Mouse (Mus musculus) lung, embryonic 15.5 days (tissue): ENCODE results near the gene Ttc39a. TPM values are rescaled to one million over a fixed set of nuclear protein-coding genes. Genes with fewer than 3 reads are reported as not detected.

ENCODE experiments used
- ATAC-seq: fragments of 200-750 bp; cut with Nextera tagmentation; 2 replicates; pipeline ENCODE4 v1.8.0; 2017; ENCODE audit warnings: moderate number of reproducible peaks, borderline replicate concordance; ENCODE audit not compliant: low FRiP score, low TSS enrichment; ENCODE audit errors: extremely low read depth
- H3K27ac ChIP-seq: fragments of 300-500 bp; sonication (generic); 2 replicates; pipeline ENCODE4 v1.5.1; 2015; ENCODE audit warnings: moderate library complexity, mild to moderate bottlenecking, inconsistent platforms
- H3K27me3 ChIP-seq: fragments of 300-500 bp; sonication (generic); 2 replicates; pipeline ENCODE4 v1.6.1; 2015; ENCODE audit warnings: inconsistent platforms
- H3K36me3 ChIP-seq: fragments of 300-500 bp; sonication (generic); 2 replicates; pipeline ENCODE4 v1.6.1; 2015; ENCODE audit warnings: inconsistent platforms
- H3K4me1 ChIP-seq: fragments of 300-500 bp; sonication (generic); 2 replicates; pipeline ENCODE4 v1.6.1; 2015; ENCODE audit warnings: inconsistent platforms
- H3K4me2 ChIP-seq: fragments of 300-500 bp; sonication (generic); 2 replicates; pipeline ENCODE4 v1.6.1; 2015; ENCODE audit warnings: inconsistent platforms, mild to moderate bottlenecking, moderate library complexity
- H3K4me3 ChIP-seq: fragments of 300-500 bp; sonication (generic); 2 replicates; pipeline ENCODE4 v1.5.1; 2015; ENCODE audit warnings: mild to moderate bottlenecking, inconsistent platforms
- H3K9ac ChIP-seq: fragments of 300-500 bp; sonication (generic); 2 replicates; pipeline ENCODE4 v1.6.1; 2015; ENCODE audit warnings: inconsistent platforms
- H3K9me3 ChIP-seq: fragments of 300-500 bp; sonication (generic); 2 replicates; pipeline ENCODE4 v1.6.1; 2016; ENCODE audit warnings: inconsistent platforms
- WGBS: fragments of 180-500 bp; shearing (Covaris S2); methylation state at CpG from one replicate; pipeline ENCODE4 v1.1.7; 2015; 5-methylcytosine and 5-hydroxymethylcytosine counted together
- polyA plus RNA-seq: library from polyadenylated mRNA; unstranded; fragments of >200 nt; fragmentation: Nextera tagmentation; extraction: Ambion mirVana; gene quantifications from 2 replicates; pipeline ENCODE4 v1.2.1, GENCODE M21; 2015

Gene Ttc39a
- polyA plus RNA-seq, 1 experiment from 2014 or later: 6.5 TPM

DNA sequence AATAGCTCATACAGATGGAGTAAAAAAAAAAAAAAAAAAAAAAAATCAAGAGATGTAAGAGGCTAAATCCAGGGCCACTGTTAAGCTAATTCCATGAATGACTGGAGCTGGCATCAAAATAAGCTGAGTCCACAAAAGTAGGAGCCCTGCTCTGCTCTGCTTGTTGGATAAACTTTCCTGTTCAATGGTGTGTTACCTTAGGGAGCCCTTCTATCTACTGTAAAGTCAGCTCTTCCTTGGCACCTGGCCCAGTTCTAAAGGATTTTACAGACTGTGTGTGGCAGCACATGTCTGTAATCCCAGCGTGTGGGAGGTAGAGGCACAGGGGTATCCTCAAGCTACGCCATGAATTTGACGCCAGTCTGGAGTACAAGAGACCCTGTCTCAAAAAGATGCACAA is 34.6 kb downstream of the Ttc39a start:
- Histone ChIP-seq H3K27me3 (no peaks in the 10 kb centered on the region), H3K27ac (no peak overlapping the region), H3K4me3 (no peak overlapping the region), H3K9ac (no peak overlapping the region), H3K9me3 (no peaks in the 10 kb centered on the region), H3K4me1 (no peaks in the 10 kb centered on the region), H3K36me3 (0 out of 2 replicates have a peak, but pooled peaks cover 5% of the 10 kb centered on the region), H3K4me2 (no peak overlapping the region)
- WGBS: 79% methylated on average over 3 of the region's 3 CpGs
- ATAC-seq: no peak

GRCm38 (mm10) chr4:109442126-109442525 is 35.7 kb downstream of the Ttc39a start:
- no peak overlapping the region for H3K4me3 ChIP-seq
- no peak overlapping the region for H3K9ac ChIP-seq
- 0 out of 2 replicates have a peak, but pooled peaks cover 10% of the 10 kb centered on the region for H3K36me3 ChIP-seq
- no peak overlapping the region for H3K4me2 ChIP-seq
- 81% methylated on average over 7 of the region's 7 CpGs for WGBS
- no peaks in the 10 kb centered on the region for H3K27me3 ChIP-seq
- no peak for ATAC-seq
- H3K4me1 ChIP-seq: no peaks in the 10 kb centered on the region
- no peak overlapping the region for H3K27ac ChIP-seq
- H3K9me3 ChIP-seq: no peaks in the 10 kb centered on the region

DNA sequence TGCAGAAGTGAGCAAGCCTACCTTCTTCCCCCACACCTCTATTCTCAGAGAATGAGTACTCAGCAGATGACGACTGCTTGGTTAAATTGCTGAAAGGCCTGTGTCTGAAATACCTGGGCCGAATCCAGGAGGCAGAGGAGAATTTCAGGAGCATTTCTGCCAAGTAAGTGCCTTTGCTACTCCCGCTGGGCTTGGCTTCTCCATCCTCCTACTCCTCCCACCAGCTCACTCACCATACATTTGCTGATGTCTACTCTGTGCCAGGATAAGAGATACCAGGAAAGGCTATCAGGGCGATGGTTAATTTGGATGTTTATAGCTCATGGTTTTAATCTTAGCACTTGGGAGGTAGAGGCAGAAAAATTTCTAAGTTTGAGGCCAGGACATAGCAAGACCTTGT is 36.2 kb downstream of the Ttc39a start:
- no peak for ATAC-seq
- no peaks in the 10 kb centered on the region for H3K4me1 ChIP-seq
- H3K36me3 ChIP-seq: 0 out of 2 replicates have a peak, but pooled peaks cover 10% of the 10 kb centered on the region
- H3K27me3 ChIP-seq: no peaks in the 10 kb centered on the region
- H3K9ac ChIP-seq: no peak overlapping the region
- no peak overlapping the region for H3K4me3 ChIP-seq
- H3K4me2 ChIP-seq: no peak overlapping the region
- H3K9me3 ChIP-seq: no peaks in the 10 kb centered on the region
- H3K27ac ChIP-seq: no peak overlapping the region
- WGBS: 78% methylated on average over 4 of the region's 4 CpGs

DNA sequence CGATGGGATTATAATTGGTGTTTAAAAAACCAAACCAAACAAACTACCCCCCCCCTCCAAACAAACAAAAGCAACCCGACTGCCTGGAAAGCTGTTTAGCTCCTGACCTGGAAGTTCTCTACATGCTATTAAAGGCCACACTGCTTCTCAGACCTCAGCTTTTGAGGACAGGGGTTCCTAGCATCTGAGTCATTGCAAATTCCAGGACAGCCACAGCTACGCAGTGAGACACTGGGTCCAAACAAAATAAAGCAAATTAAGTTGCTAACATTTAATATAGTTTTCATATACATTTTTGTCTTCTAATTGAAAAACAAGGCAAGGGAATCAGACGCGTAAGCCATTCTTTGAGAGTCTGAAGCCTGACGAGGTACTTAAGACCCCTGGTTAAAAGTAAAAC is 38.0 kb downstream of the Ttc39a start:
- ATAC-seq: no peak
- 69% methylated on average over 6 of the region's 6 CpGs for WGBS
- H3K27ac ChIP-seq: no peak overlapping the region
- H3K27me3 ChIP-seq: no peaks in the 10 kb centered on the region
- no peak overlapping the region for H3K4me3 ChIP-seq
- no peaks in the 10 kb centered on the region for H3K4me1 ChIP-seq
- H3K36me3 ChIP-seq: 0 out of 2 replicates have a peak, but pooled peaks cover 10% of the 10 kb centered on the region
- no peaks in the 10 kb centered on the region for H3K9me3 ChIP-seq
- H3K4me2 ChIP-seq: no peak overlapping the region
- no peak overlapping the region for H3K9ac ChIP-seq

- 80% methylated on average over 2 of the region's 2 CpGs for WGBS
- Histone ChIP-seq H3K9ac (no peak overlapping the region), H3K27ac (no peak overlapping the region), H3K4me1 (no peaks in the 10 kb centered on the region), H3K4me2 (no peak overlapping the region), H3K27me3 (no peaks in the 10 kb centered on the region), H3K9me3 (no peaks in the 10 kb centered on the region), H3K36me3 (0 out of 2 replicates have a peak, but pooled peaks cover 10% of the 10 kb centered on the region), H3K4me3 (no peak overlapping the region)
- ATAC-seq: no peak
Measured at GRCm38 (mm10) chr4:109444951-109445350, 38.5 kb downstream of the Ttc39a start.

- Histone ChIP-seq H3K27me3 (no peaks in the 10 kb centered on the region), H3K4me3 (no peak overlapping the region), H3K9me3 (no peaks in the 10 kb centered on the region), H3K27ac (no peak overlapping the region), H3K36me3 (0 out of 2 replicates have a peak, but pooled peaks cover 10% of the 10 kb centered on the region), H3K4me2 (no peak overlapping the region), H3K4me1 (no peaks in the 10 kb centered on the region), H3K9ac (no peak overlapping the region)
- 42% methylated on average over 2 of the region's 2 CpGs for WGBS
- ATAC-seq: peak; percentile 77; the same call in 1 of the 2 replicates
Measured at GRCm38 (mm10) chr4:109445397-109445796, 39.0 kb downstream of the Ttc39a start.

DNA sequence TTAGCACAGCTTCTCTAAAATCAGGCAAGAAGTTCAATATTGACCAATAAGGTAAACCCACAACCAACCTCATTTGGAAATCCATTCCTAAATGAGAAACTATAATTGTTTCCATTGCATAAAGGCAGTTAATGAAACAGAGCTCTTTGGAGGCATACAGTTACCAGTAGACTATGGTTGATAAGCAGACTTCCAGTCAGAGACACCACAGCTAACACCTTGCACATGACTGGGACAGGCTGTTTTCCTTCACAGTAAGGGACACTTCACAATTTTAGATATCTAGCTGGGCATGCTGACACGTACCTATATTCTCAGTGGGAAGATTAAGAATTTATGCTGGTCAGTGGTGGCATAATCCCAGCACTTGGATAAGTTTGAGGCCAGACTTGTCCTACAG is 39.5 kb downstream of the Ttc39a start:
- ATAC-seq: no peak
- 71% methylated on average over 1 of the region's 1 CpGs for WGBS
- Histone ChIP-seq H3K27ac (no peak overlapping the region), H3K4me2 (no peak overlapping the region), H3K4me3 (no peak overlapping the region), H3K9ac (no peak overlapping the region), H3K9me3 (no peaks in the 10 kb centered on the region), H3K27me3 (no peaks in the 10 kb centered on the region), H3K4me1 (no peaks in the 10 kb centered on the region), H3K36me3 (0 out of 2 replicates have a peak, but pooled peaks cover 10% of the 10 kb centered on the region)

- H3K4me2 ChIP-seq: no peak overlapping the region
- H3K9ac ChIP-seq: no peak overlapping the region
- no peaks in the 10 kb centered on the region for H3K27me3 ChIP-seq
- 97% methylated on average over 2 of the region's 2 CpGs for WGBS
- no peak for ATAC-seq
- no peaks in the 10 kb centered on the region for H3K4me1 ChIP-seq
- peaks cover 14% of the 10 kb centered on the region; the same call in 1 of the 2 replicates for H3K36me3 ChIP-seq
- no peak overlapping the region for H3K4me3 ChIP-seq
- H3K27ac ChIP-seq: no peak overlapping the region
- H3K9me3 ChIP-seq: no peaks in the 10 kb centered on the region
Measured at GRCm38 (mm10) chr4:109448531-109448930, 42.1 kb downstream of the Ttc39a start.

DNA sequence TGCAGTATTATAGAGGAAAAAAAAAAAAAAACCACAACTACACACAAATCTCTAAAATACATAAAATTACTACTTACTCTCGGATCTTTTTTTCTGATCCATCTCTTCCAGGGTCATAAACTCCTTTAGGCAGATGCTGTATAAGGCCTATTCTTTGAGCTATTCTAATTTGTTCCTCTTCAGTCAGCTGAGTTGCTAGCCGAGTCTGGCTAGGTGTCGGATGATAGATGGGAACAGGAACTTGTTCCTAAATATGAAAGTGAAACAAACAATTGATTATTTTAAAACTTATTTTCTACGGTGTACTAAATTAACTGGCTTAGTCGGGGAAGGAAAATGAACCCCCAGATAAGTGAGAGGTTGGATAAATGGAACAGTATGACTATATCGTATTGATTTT is 50.4 kb downstream of the Ttc39a start:
- no peak overlapping the region for H3K9ac ChIP-seq
- no peaks in the 10 kb centered on the region for H3K9me3 ChIP-seq
- H3K4me3 ChIP-seq: no peak overlapping the region
- H3K4me1 ChIP-seq: peaks cover 13% of the 10 kb centered on the region
- peaks cover 16% of the 10 kb centered on the region; the same call in 1 of the 2 replicates for H3K36me3 ChIP-seq
- no peaks in the 10 kb centered on the region for H3K27me3 ChIP-seq
- no peak overlapping the region for H3K27ac ChIP-seq
- no peak overlapping the region for H3K4me2 ChIP-seq
- ATAC-seq: no peak
- 75% methylated on average over 6 of the region's 6 CpGs for WGBS

DNA sequence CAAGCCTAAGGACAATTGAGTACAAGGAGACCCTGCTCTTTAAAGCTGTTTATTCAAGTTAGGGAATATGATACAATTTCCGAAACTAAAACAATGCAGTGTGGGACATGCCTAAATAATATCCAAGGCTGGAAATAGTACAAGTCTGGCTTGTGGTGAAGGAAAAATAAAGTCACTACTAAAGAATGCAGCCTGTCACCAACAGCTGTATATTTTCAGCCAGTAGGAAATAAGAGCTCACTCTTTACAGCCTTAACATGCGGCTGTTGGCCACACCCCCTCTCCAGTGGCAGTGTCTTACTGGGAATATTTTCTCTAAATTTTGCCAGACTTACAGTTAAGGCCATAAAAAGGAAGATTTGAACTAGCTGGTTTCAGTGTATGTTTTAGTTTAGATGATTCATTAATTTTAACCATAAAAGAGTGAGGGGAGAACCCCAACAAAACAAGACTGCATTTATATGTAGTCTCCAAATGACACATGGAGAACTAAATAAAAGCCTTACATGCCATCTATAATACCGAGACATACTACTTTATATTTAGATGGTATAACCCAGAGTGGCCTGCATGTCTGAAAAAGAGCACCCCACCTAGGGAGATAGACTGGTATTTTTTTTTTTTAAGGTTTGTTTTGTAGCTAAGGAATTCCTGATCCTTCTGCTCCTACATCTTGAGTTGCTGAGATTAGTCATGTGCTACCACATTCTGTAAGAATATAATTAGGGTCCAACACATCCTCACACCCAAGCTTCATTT is 54.2 kb downstream of the Ttc39a start:
- Histone ChIP-seq H3K9ac (no peak overlapping the region), H3K4me2 (peak overlapping the region; percentile 31), H3K27me3 (no peaks in the 10 kb centered on the region), H3K4me3 (no peak overlapping the region), H3K36me3 (0 out of 2 replicates have a peak, but pooled peaks cover 2% of the 10 kb centered on the region), H3K4me1 (peaks cover 13% of the 10 kb centered on the region), H3K9me3 (no peaks in the 10 kb centered on the region), H3K27ac (peak overlapping the region; percentile 95)
- ATAC-seq: peak; percentile 98
- 29% methylated on average over 3 of the region's 3 CpGs for whole genome bisulfite sequencing

DNA sequence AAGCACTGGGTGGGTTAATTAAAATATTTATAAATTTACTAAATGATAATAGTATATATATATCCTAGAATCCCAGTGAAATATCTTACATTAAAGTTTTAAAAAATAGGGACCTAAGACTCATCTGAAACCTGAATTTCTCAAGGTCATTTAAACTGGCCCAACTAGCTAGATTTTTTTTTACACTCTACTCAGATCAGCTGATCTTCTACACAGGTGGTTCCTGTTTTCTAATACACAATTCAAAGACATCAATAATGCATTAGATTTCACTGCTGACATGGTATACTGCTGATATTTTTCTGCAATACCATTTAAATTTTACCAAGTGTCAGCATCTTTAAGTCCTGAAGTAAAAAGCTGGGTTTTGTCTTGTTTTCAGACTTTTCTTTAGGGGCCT is 57.5 kb downstream of the Ttc39a start:
- no peak overlapping the region for H3K4me3 ChIP-seq
- H3K4me1 ChIP-seq: peaks cover 13% of the 10 kb centered on the region
- no peak overlapping the region for H3K9ac ChIP-seq
- no peaks in the 10 kb centered on the region for H3K27me3 ChIP-seq
- no peaks in the 10 kb centered on the region for H3K36me3 ChIP-seq
- ATAC-seq: no peak
- no peaks in the 10 kb centered on the region for H3K9me3 ChIP-seq
- no peak overlapping the region for H3K4me2 ChIP-seq
- H3K27ac ChIP-seq: no peak overlapping the region

DNA sequence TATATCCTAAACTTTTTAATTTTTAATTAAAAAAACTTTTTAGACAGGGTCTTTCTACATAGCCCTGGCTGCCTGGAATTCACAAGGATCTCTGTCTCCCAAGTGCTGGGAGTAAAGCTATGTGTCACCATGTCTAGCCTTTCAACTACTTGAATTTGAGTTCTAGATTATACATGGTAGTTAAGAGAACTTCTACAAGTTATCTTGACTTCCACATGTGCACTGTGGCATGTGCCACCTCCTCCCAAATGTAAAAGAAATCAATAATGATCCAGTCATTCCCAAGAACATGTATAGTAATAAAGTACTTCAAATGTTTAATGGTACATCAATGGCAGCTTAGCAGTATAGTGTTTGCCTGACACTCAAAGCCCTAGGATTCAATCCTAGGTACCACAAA is 61.3 kb downstream of the Ttc39a start:
- H3K4me2 ChIP-seq: no peak overlapping the region
- H3K36me3 ChIP-seq: no peaks in the 10 kb centered on the region
- H3K27ac ChIP-seq: no peak overlapping the region
- no peaks in the 10 kb centered on the region for H3K4me1 ChIP-seq
- no peaks in the 10 kb centered on the region for H3K27me3 ChIP-seq
- no peaks in the 10 kb centered on the region for H3K9me3 ChIP-seq
- H3K9ac ChIP-seq: no peak overlapping the region
- H3K4me3 ChIP-seq: no peak overlapping the region
- no peak for ATAC-seq
